18 mouse cellular contexts compared by ENCODE assay signal in the genomic region with DNA sequence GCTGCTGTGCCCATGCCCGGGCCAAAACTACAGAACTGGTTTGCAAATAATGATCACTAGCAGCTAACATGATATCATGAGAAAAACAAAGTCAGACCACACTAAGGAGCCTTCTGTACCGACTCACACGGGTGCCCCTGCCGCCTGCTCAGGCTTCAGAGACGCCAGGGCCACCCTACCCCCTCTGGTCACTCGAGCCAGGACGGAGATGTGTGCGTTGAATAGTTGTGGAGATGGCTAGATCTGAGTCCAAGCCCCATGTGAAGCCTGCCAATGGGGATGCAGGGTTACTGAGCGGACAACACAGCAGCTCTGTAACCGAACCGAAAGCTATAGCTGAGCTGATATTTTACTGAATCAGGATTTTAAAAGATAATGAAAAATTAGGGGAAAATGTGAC.
DNase-seq lines count a peak whose midpoint lies in the region; ATAC-seq and TF ChIP-seq lines count a peak whose summit lies in the region.
"Had no signal": no experiment of that assay in that cellular context is flagged by ENCODE, and none has a peak within 500 bp of the region (broad histone marks: within the 10 kb centered on the region; RNA-seq: fewer than 3 reads in every experiment).

No protein-coding gene starts in this region.

- no peak overlapping the region for H3K9ac ChIP-seq in embryonic facial prominence, embryonic 13.5 days
- no peak overlapping the region for H3K9ac ChIP-seq in heart, embryonic 16.5 days (ENCODE audit: low read length)
- H3K9ac ChIP-seq: forebrain, embryonic 13.5 days; lung, embryonic 14.5 days had no signal

- H3K4me3 ChIP-seq in embryonic facial prominence, embryonic 13.5 days, result no peak overlapping the region
- H3K4me3 ChIP-seq in embryonic facial prominence, embryonic 10.5 days, result no peak overlapping the region
- no peak overlapping the region for H3K4me3 ChIP-seq in heart, embryonic 16.5 days (ENCODE audit: low read length)
- no peak overlapping the region for H3K4me3 ChIP-seq in G1E (ENCODE audit: low read depth, low read length)
- H3K4me3 ChIP-seq: forebrain, embryonic 13.5 days had no signal

- H3K36me3 ChIP-seq in embryonic facial prominence, embryonic 13.5 days, result no peaks in the 10 kb centered on the region
- H3K36me3 ChIP-seq in embryonic facial prominence, embryonic 10.5 days (replicated peaks), result peaks cover 47% of the 10 kb centered on the region
- peaks cover 10% of the 10 kb centered on the region; the same call in 1 of the 2 replicates for H3K36me3 ChIP-seq in heart, embryonic 16.5 days (ENCODE audit: control insufficient read depth, insufficient read depth)
- no peaks in the 10 kb centered on the region for H3K36me3 ChIP-seq in G1E (replicated peaks)

- H3K9me3 ChIP-seq in embryonic facial prominence, embryonic 13.5 days, result no peaks in the 10 kb centered on the region
- no peaks in the 10 kb centered on the region for H3K9me3 ChIP-seq in embryonic facial prominence, embryonic 10.5 days
- H3K9me3 ChIP-seq in heart, embryonic 16.5 days (replicated peaks; ENCODE audit: control insufficient read depth, low read length), result no peaks in the 10 kb centered on the region
- H3K9me3 ChIP-seq in G1E (replicated peaks), result peaks cover 9% of the 10 kb centered on the region
- H3K9me3 ChIP-seq: forebrain, embryonic 13.5 days had no signal

- H3K4me1 ChIP-seq in embryonic facial prominence, embryonic 13.5 days, result peaks cover 25% of the 10 kb centered on the region
- H3K4me1 ChIP-seq in embryonic facial prominence, embryonic 10.5 days, result peaks cover 15% of the 10 kb centered on the region
- H3K4me1 ChIP-seq in heart, embryonic 16.5 days (ENCODE audit: control insufficient read depth, insufficient read depth, low read length), result peaks cover 47% of the 10 kb centered on the region
- peaks cover 9% of the 10 kb centered on the region for H3K4me1 ChIP-seq in G1E (ENCODE audit: insufficient read depth, low read depth, low read length)

- H3K4me2 ChIP-seq in embryonic facial prominence, embryonic 13.5 days, result no peak overlapping the region
- H3K4me2 ChIP-seq in heart, embryonic 16.5 days (ENCODE audit: low read depth, low read length), result no peak overlapping the region
- H3K4me2 ChIP-seq: forebrain, embryonic 13.5 days; liver, embryonic 11.5 days; lung, embryonic 14.5 days; midbrain, embryonic 11.5 days had no signal

- H3K27me3 ChIP-seq in embryonic facial prominence, embryonic 13.5 days, result no peaks in the 10 kb centered on the region
- no peaks in the 10 kb centered on the region for H3K27me3 ChIP-seq in embryonic facial prominence, embryonic 10.5 days (replicated peaks; ENCODE audit: low read depth, poor library complexity, severe bottlenecking)
- H3K27me3 ChIP-seq in heart, embryonic 16.5 days (ENCODE audit: control insufficient read depth, insufficient read depth, low read length), result no peaks in the 10 kb centered on the region
- 0 out of 2 replicates have a peak, but pooled peaks cover 4% of the 10 kb centered on the region for H3K27me3 ChIP-seq in G1E (ENCODE audit: insufficient read depth, low read length)
- H3K27me3 ChIP-seq: forebrain, embryonic 13.5 days had no signal

- TF ChIP-seq CTCF in G1E (IDR thresholded peaks at IDR 0.05; ENCODE audit: low read depth, low read length), result no peak

- ATAC-seq in embryonic facial prominence, embryonic 13.5 days (ENCODE audit: insufficient number of reproducible peaks, insufficient read depth, low FRiP score, low TSS enrichment, low read depth), result no peak
- no peak for ATAC-seq in heart, embryonic 16.5 days (replicated peaks; ENCODE audit: extremely low read depth, insufficient read depth, low FRiP score)
- ATAC-seq in G1E (ENCODE audit: extremely low read depth, insufficient number of reproducible peaks, low FRiP score, poor library complexity, severe bottlenecking), result peak; percentile 2; the same call in 1 of the 2 replicates
- ATAC-seq: forebrain, embryonic 13.5 days; inflammation-experienced regulatory T-cells, adult 6 months had no signal

- WGBS in embryonic facial prominence, embryonic 13.5 days, result 92% methylated on average over 11 of the region's 11 CpGs
- 93% methylated on average over 11 of the region's 11 CpGs for WGBS in embryonic facial prominence, embryonic 10.5 days
- 80% methylated on average over 11 of the region's 11 CpGs for WGBS in heart, embryonic 16.5 days

- peak overlapping the region; percentile 11; the same call in 1 of the 2 replicates for H3K27ac ChIP-seq in embryonic facial prominence, embryonic 13.5 days
- no peak overlapping the region for H3K27ac ChIP-seq in embryonic facial prominence, embryonic 10.5 days (replicated peaks)
- H3K27ac ChIP-seq in heart, embryonic 16.5 days (ENCODE audit: low read length), result 0 out of 2 replicates have a peak overlapping the region, but pooled peaks have one; percentile 19
- H3K27ac ChIP-seq: forebrain, embryonic 13.5 days had no signal

- no peak for DNase-seq in embryonic facial prominence, embryonic 10.5 days (ENCODE audit: low spot score)
- DNase-seq in heart, postnatal 4 days, result no peak
- DNase-seq in left cerebral cortex, postnatal 4 days, result peak; percentile 17
- DNase-seq in left cerebral cortex, adult 11 months (ENCODE audit: low spot score), result no peak
- DNase-seq in G1E (ENCODE audit: low spot score), result no peak
- DNase-seq in c-Kit-positive CD71-positive TER-119-positive erythroid progenitor cells, embryonic 14.5 days (ENCODE audit: low spot score), result no peak
- DNase-seq: adrenal gland, postnatal 25 days; heart, postnatal 10 days; kidney, adult 8-10 months; lung, embryonic 14.5 days; lung, postnatal 4 days; right cerebral cortex, postnatal 14 days had no signal

- intact Hi-C loops in left cerebral cortex, postnatal 4 days (cut with DNase I), result no loop called here
